Mouse (Mus musculus) megakaryocyte, adult 5-6 weeks (primary cell): Measurements from ENCODE around the gene Spert. TPM values are rescaled to one million over a fixed set of nuclear protein-coding genes. Genes with fewer than 3 reads are reported as not detected.

ENCODE experiments used
- ATAC-seq: 2 replicates; pipeline ENCODE4 v1.8.0; 2016; ENCODE audit warnings: mild to moderate bottlenecking, inconsistent platforms; ENCODE audit not compliant: poor library complexity, severe bottlenecking
- total RNA-seq, 2 experiments: library from RNA; stranded (forward) in 1 of 2; stranded (reverse) in 1 of 2; fragments of 153-499, 151-499 nt in 1 of 2; fragments of 221-1000, 200-1000 nt in 1 of 2; gene quantifications; 2 replicates each; pipeline versions ENCODE4 v1.2.3 to v1.2.4; 2015 to 2017

Gene Spert
- total RNA-seq (2015) (not detected in 2 replicates), total RNA-seq (2017) (not detected in 2 replicates)

DNA sequence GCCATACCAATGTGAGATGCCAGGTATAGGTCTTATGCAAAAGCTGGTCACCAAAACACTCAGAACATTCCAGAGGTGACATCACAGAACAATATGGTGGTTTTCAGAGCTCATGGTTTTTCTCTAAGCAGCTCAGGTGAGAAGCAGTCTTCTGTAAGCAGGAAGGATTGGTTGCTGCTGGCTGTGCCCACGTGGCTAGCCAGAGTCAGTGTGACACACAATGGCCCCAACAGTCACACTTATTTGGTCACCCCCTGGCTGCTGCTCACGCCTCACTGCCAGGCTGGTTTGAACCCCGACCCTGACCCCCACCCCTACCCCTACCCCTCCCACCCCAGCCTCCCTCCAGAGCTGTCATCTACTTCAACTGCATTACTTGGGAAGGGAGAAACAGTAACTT is at the start of gene Spert:
Gene Spert, minus strand, starts transcription at position 139 of the 400 bp plus-strand sequence.
- no peak for ATAC-seq

DNA sequence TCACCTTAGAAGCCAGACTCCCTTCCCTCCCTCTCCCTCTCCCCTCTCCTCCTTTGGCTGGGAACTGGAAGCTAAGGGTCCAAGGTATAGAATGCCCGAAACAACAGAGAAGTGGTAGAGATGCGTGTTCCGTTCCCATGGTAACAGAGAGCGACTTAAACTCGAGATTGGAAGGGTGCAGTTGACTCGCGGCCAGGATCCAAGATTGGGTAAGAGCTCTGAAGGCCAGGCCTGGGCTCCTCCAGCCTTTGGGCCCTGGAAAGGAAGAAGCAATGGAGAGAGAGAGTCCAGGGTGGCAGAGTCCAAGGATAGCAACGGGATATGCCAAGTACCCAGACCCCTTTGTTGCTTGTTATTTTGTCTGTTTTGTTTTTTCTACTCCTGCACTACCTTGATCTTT is 49.2 kb upstream of the Spert start, which contains the start of gene Erich6b:
Gene Erich6b, plus strand, starts transcription at position 180 of the 400 bp plus-strand sequence.
- ATAC-seq = no peak

DNA sequence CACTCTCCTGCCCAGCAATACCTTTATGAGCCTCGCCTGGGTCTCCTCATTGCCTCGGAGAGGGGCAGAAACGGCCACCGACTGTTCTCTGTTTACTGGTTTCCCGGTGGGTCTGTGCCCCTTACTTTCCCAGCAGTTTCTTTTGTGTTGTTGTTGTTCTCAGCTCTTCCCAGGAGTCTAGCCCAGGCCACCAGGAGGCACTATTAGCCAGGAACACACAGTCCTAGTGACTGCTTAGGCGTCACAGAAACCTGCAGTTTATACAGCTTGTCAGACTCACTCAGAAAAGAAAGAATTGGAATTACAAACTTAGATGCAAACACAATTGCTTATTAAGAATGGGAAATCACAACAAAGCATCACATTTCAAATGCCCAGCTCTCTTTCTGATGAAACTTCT is 48.5 kb upstream of the Spert start:
- ATAC-seq = no peak

DNA sequence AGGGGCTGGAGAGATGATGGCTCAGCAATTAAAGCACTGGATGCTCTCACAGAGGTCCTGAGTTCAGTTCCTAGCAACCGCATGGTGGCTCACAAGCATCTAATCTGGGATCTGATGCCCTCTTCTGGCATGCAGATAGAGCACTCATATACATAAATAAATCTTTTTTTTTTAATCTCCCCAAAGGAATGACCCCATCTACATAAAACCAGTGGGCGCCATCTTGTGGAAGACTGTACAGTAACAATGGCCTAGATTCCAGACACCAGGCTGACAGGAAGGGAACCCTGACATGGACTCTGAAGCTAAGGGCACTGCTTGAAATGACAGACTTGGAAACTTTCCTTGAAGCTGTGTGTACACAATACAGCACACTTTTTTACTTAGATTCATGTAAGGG is 47.9 kb upstream of the Spert start:
- no peak for ATAC-seq

DNA sequence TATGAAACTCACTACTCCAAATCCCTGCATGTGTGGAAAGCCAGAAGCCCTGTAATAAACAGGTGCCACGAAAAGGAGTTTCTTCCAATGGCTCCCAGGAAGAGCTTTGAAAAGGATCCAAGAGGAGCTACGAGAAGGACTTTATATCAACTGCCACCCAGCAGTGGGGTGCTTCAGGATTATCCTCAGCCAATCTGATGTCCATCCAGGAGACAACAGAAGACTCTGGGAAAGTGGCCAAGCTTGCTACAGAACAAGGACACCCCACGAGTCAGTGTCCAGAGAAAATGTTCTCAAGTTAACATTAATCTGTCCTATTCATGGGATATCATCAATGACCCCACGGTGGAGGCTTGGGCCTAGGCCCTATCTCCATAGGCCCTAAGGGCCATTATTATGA is 44.7 kb upstream of the Spert start:
- ATAC-seq = no peak

DNA sequence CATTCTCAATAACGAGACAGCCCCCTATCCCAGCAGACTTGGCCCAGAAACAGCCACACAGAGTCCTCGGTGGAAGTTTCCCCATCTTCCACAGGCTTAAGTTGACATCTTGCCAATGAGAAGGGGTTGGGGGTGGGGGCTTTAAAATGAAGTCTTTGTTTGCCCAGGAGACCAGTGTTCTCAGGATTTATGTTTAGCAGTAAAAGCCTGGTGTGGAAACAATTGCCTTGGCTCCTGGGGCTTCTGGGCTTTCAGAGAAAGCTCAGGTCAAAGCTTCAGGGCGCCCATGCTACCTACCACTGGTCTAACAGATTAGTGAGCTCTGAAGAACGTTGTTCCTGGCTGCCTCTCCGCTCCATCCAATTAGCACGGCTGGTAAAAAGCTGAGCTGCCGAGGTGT is 43.2 kb upstream of the Spert start:
- no peak for ATAC-seq

DNA sequence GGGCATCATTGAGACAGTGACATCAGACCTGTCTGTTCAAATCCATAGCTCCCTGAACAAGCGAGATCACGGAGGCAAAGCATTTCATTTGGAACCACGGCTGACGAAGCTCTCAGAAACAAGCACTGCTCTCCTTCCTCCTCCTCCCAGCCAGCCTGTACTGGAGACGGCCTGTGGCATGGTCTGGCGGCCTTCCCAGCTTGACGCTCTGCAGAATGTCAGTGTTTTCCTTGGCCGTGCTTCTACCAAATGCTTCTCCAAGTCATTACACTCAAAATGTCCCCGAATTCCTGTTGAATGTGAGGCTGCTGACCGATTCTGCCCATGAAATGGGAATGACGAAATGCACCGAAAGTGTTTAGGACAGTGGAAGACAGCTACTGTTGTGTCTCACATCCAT is 42.4 kb upstream of the Spert start:
- no peak for ATAC-seq

DNA sequence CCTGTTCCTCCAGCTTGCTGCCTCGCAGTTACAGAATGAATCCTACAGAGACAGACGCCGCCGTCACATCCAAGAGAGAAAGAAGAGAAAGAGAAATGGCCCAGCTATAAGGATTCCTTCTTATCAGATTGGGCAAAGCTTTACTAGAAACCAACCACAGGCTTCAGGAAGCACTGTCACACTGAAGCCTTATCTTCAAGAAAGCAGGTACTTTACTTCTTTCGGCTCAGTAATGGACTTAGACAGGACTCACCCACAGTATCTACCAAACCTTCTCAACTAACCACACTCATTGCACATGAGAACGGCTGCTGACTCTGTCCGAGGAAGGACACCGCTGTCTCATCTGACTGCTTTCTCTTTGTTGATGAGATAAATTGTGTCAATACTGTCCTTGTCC is 36.0 kb upstream of the Spert start:
- ATAC-seq = no peak

DNA sequence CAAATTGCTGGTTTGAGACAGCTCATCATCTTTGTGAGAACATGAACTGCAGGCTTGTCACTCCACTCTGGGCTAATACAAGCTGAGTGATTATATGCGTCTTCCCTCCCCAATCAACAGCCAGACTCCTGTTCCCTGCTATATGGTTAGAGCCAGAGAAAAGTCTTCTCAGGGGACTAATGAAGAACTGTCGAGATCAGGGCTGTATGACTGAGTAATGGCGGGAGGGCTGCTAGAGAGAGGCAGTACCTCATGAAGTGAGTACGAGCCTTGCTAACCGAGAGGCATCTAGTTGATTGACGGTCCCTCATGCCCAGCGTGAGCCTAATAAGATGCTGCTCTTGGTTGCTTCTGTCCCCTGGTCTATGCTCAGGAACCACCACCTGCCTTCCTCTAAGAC is 30.1 kb upstream of the Spert start:
- ATAC-seq = no peak

DNA sequence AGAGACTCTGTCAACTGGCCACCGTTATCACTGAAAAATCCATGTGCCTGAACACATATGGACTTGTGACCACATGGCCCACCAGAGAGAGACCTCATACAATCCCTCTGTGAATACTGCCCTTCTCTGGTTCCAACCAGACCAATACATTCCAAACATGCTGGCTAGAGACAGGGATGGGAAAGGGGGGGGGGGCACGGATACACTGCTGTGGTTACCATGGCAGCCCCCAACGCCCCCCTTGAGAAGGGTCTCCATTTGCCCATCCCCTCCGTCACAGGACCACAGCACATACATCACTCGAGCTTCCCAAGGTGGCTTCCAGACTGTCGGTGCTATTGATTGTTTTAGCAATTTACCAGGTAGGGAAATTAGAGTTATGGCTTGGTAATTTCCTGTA is 23.5 kb upstream of the Spert start:
- ATAC-seq = no peak

DNA sequence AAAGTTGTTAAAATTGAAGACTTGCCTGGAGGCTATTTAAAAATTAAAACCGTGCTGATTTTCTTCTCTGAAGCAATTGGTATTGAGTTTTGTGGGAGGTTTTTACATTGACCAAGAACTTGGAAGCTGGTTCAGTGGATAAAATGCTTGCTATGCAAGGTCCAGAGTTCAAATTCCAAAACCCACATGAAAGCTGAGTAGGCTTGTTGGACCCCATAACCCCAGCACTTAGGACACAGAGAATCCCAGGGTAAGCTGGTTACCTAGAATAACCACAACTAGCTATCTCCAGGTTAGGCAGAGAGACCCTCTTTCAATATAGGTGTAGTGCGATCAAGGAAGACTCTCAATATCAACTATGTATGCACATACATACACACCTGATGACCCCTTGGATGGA is 16.3 kb upstream of the Spert start:
- no peak for ATAC-seq

DNA sequence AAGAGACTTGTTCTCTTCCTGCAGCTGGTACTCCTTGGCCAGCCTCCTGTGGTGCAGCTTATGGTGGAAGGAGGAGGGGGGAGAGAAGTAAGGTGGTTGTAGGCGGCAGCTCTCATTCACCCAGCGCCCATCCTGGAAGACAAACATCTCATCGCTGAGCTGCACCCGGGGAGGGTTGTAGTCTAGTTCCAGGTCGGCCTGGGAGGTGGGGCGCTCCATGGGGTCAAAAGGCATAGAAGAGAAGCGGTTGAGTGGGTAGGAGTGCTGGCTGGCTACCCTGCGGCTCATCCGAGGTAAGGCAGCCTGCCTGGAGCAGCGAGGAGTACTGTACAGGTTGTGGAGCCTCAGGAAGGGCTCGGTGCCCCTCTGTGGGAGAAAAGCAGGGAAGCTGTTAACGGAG is 9.0 kb downstream of the Spert start:
- no peak for ATAC-seq

DNA sequence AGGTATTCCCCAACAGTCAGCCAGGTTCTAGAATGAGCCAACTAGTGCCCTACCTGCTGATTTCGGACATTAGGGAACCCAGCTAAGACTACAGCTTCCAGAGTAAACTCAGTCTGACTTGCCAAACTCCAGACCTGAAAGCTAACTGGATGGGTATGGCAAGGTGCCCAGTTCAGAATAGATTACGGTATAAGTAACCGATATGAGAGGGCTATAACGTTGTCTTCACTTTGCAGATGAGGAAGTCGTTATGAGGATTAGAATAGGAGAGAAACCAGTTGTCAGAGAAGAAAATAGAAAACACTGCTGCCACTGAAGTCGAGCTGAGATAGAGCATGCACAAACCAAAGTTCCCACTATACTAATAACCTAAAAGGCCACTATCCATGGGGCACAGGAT is 13.9 kb downstream of the Spert start:
- ATAC-seq = no peak

DNA sequence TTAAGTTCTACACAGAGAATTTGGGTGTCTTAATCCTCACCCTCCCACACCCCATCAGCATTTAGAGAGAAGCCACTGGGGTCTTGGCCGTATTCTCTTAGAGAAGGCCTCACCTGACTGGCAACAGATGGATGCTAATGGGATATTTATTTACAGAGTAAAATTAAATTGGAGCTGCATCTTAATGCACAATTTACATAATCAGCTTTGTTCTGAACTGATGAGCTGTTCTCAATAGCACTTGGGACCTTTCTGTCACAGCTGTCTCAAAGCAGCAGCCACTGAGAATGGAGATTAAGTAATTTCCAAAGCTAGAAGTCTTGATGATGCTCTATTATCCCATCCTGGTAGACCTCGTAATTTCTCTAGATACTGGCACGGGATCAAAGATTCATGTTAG is 26.6 kb downstream of the Spert start:
- ATAC-seq = no peak

DNA sequence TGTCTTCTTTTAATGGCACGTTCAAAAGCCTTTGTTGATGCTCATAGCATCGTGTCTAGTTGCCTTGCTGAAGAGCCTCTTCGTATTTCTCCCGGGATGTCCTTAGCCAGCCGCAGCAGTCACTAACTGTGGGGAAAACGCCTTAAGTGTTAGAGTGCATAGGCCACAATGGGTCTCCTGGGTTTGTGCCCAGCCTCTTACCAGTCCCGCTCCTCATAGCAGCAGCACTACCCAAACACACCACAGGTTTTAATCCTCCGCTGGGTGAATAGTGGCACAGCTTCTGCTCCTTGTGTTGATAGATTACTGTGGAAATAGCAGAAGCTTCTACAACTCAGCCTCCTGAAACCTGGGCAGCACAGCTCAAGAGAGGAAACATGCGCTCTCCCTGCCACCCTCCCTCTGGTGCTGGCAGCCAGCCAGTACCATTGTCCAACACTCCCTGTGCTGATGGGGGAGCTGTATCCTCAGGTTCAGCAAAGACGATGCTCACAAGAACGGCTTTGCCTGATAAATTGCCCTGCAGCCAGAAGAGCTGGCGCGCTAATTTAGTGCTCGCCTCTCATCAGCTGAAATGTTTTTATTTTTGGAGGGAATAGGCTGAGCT is 27.3 kb downstream of the Spert start:
- ATAC-seq = no peak

DNA sequence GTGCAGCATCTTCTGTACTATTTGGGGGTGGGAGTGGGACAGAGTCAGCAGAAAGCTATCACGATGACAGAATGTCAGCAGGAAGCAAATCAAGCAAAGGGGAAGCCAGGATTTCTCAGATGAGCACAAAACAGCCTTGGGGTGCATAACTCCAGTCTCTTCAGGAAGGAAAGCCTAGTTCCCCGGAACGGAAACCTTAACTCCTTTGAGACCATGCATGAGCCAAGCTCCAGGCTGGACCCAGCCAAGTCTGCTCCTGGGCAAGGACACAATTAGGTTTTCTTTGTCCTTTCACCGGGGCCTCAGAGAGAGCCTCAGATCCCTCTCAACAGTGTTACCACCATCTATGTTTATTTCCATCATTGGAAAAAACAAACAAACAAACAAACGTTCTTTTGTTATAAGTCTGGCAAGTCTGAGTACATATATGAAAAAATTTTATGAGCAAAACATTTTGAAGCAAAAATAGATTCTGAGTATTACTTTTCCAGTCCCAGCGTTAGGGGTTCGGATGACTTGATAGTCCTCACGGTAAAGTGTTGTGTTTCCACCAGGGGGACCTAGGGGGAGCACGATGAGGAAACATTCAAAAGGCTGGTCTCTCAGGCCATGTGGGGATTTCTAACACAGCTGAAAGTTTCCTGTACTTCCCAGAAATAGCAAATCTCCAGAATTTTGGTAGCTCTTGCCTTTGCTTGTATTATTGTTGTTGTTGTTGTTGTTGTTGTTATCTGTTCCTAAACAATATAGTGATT is 31.2 kb downstream of the Spert start:
- no peak for ATAC-seq

DNA sequence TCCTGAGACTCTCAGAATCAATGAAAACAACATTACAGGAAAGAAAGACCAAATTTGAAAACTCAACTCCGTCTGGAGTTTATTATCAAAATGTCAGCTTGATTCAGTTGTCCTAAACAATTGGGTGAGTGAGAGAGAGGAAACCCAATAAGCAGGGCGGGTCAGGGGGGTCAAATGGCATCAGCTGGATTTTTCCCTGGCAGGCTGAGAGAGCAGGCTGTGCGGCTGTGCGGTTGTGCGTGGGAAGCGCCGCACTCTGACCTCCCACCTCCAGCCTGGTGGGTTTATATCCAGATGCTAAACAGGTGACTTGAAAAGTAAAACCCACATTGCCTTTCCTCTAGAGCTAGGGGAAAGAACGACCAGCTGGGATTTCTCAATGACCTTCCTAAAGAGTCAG is 51.2 kb downstream of the Spert start:
- ATAC-seq = no peak

DNA sequence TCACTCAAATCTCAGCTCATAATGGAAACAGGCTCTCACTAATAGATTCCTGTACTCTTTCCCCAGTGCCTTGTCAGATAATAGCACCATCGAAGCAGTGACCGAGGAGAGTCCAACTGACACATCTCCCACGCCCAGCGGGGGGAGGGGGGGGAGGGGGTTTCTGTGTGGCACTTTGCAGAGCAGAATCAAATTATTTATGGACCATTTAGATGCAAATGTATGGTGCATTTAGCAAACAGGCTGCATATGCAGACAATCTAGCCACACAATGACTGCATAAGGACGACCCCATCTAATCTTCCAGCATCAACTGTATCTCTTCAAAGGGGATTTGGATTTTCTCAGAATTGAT is 51.9 kb downstream of the Spert start:
- ATAC-seq = no peak

DNA sequence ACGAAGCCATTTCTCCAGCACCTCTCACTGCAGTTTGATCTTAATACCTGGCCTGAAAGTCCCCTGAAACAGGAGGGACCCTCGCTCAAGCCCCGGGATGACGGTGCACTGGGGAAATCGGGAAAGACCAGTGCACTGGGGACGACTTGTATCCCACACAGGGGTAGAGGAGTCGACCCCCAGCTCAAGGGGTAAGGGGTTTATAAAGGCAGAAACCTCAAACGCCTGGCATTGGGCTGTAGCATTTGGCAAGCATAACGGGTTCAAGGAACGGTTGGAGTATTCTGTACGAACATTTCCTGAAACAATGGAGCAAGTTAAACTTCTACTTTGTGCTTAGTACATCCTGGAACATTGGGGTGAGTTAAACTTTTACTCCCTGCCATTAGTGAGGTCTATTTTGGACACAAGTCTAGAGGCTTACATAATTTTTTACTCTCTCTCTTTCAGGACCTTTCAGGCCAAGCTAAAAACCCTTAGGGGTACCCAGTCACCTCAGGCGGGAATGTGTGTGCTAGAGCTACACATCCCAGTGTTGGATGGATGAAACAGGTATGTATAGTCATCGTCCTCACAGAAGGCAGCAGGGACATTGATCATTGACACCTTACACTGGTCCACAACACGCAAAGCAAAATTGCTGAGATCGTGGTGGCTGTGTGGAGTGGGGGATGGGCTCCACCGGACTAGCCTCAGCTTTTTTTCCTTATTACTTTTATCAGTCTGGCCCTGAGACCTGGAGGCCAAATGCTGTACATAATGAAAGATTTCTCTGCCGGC is 52.5 kb downstream of the Spert start:
- no peak for ATAC-seq

DNA sequence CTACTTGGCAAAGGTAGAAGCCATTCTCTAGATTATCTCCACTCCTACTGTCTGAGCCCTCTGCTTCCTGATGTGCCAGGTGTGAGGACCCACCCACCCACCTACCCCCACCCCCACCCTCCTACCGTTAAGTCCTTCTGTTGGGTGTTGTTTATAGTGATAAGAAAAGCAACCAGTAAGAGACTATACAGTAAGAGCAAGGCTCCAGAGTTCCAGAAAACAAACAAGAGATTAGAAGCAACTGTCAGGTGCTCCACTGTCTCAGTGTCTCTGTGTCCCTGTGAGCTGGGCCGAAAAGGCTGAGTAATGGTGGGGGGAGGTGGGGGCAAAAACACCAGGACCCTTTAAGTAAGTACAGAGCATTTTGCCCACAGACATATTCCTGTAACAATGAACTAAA is 53.7 kb downstream of the Spert start:
- ATAC-seq = no peak
